Mouse (Mus musculus): Measurements from ENCODE around the gene Chd2.

- no peak for TF ChIP-seq POLR2A (IDR thresholded peaks at IDR 0.05; ENCODE audit: low read depth, low read length)
- TF ChIP-seq CTCF (IDR thresholded peaks at IDR 0.05; ENCODE audit: extremely low read depth, insufficient read length, insufficient replicate concordance, low read depth, low read length) = no peak
Observed at GRCm38 (mm10) chr7:73535861-73536200, 5.8 kb downstream of the Chd2 start.

Measured in small intestine, adult 2 months (tissue).